Mouse (Mus musculus): ENCODE results near the gene Lims1.

Lims1 gene

GRCm38 (mm10) chr10:58351670-58352069 lies 28.4 kb downstream of the Lims1 start:
- DNase-seq, result no peak

GRCm38 (mm10) chr10:58352364-58352763 lies 29.1 kb downstream of the Lims1 start:
- DNase-seq, result no peak

- DNase-seq, result no peak
These were observed 31.3 kb downstream of the Lims1 start for GRCm38 (mm10) chr10:58354561-58354960.

- DNase-seq, result no peak
These were observed 33.2 kb downstream of the Lims1 start for GRCm38 (mm10) chr10:58356460-58356859.

GRCm38 (mm10) chr10:58359123-58359522 lies 35.9 kb downstream of the Lims1 start:
- peak; percentile 57 for DNase-seq

GRCm38 (mm10) chr10:58359952-58360351 lies 36.7 kb downstream of the Lims1 start:
- DNase-seq, result no peak

- DNase-seq, result no peak
These were observed 39.5 kb downstream of the Lims1 start for GRCm38 (mm10) chr10:58362745-58363144.

GRCm38 (mm10) chr10:58364770-58365515 lies 41.7 kb downstream of the Lims1 start:
- no peak for DNase-seq

GRCm38 (mm10) chr10:58368791-58369706 lies 45.8 kb downstream of the Lims1 start:
- DNase-seq, result no peak

GRCm38 (mm10) chr10:58369707-58370093 lies 46.4 kb downstream of the Lims1 start:
- no peak for DNase-seq

GRCm38 (mm10) chr10:58370143-58370542 lies 46.9 kb downstream of the Lims1 start:
- DNase-seq, result no peak

- DNase-seq, result no peak
These were observed 47.3 kb downstream of the Lims1 start for GRCm38 (mm10) chr10:58370559-58370958.

- no peak for DNase-seq
These were observed 48.1 kb downstream of the Lims1 start for GRCm38 (mm10) chr10:58371279-58371842.

GRCm38 (mm10) chr10:58372430-58373030 lies 49.3 kb downstream of the Lims1 start:
- DNase-seq, result no peak

- no peak for DNase-seq
These were observed 50.6 kb downstream of the Lims1 start for GRCm38 (mm10) chr10:58373829-58374228.

- peak; percentile 36 for DNase-seq
These were observed 54.4 kb downstream of the Lims1 start for GRCm38 (mm10) chr10:58377592-58378197.

- no peak for DNase-seq
These were observed 55.1 kb downstream of the Lims1 start for GRCm38 (mm10) chr10:58378380-58378779.

GRCm38 (mm10) chr10:58379699-58380098 lies 56.4 kb downstream of the Lims1 start:
- no peak for DNase-seq

GRCm38 (mm10) chr10:58381904-58382303 lies 58.6 kb downstream of the Lims1 start:
- no peak for DNase-seq

GRCm38 (mm10) chr10:58382621-58383101 lies 59.4 kb downstream of the Lims1 start:
- no peak for DNase-seq

GRCm38 (mm10) chr10:58383282-58383681 lies 60.0 kb downstream of the Lims1 start:
- DNase-seq, result no peak

GRCm38 (mm10) chr10:58383761-58384160 lies 60.5 kb downstream of the Lims1 start:
- no peak for DNase-seq

GRCm38 (mm10) chr10:58385629-58386028 lies 62.4 kb downstream of the Lims1 start:
- no peak for DNase-seq
